Mouse (Mus musculus): Measurements from ENCODE around the gene Srrm3.

Srrm3 gene

GRCm38 (mm10) chr5:135918059-135918437, 111.4 kb downstream of the Srrm3 start:
- in situ Hi-C loops (cut with MboI; ENCODE audit: unreplicated experiment in 2 of 2) = no loop called here

DNA sequence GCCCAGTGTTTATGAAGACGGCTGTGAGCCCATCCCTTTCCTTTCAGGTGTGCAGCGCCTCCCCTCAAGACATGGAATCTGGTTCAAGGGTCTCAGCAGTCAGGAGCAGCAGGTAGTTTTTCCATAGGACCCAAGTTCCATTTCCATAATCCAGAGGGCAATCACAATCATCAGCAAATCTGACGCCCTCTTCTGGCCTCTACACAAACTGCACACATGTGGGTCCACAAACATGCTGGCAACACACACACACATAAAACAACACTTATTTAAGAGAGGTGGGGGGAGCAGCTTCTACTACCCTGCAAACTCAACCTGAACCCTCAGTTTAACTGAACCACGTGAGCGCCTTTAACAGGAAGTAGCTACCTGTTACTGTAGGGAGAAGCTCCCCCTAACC, 111.9 kb downstream of the Srrm3 start:
- in situ Hi-C loops (cut with MboI; ENCODE audit: unreplicated experiment in 2 of 2) = no loop called here

DNA sequence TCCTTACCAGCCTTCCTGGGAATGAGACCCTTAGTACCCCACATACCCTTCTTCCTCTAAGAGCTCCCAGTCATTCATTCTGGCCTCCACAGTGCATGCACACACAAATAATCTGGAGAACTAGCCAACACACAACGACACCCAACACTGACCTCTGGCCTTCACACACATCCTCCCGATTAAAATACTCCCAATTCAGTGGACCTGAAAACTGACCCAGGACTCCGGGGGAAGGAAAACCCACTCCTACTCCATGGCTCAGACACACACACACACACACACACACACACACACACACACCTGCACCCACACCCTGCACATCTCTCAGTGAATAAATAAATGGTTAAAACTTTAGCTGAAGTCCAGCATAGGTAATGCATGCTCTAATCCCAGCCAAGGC, 113.2 kb downstream of the Srrm3 start:
- in situ Hi-C loops (cut with MboI; ENCODE audit: unreplicated experiment in 2 of 2) = no loop called here

- in situ Hi-C loops (cut with MboI; ENCODE audit: unreplicated experiment in 2 of 2) = no loop called here
These were observed 117.2 kb downstream of the Srrm3 start for GRCm38 (mm10) chr5:135923901-135924300.

Data from v-Abl transformed pro-B cells (cell line).